Mouse (Mus musculus): ENCODE results near the gene Gm21936. TPM values are rescaled to one million over a fixed set of nuclear protein-coding genes. Genes with fewer than 3 reads are reported as not detected.
"Not testable (repeated sequence)": the region's sequence is repeated elsewhere in the genome, so short reads cannot be mapped to it uniquely, and the experiment has no call there.

The Gm21936 gene
- polyA plus RNA-seq (2012): not detected in 2 replicates

GRCm38 (mm10) chr12:87795212-87795611 lies at the start of gene Gm21936:
Gene Gm21936 (plus strand): TSS chr12:87795512.
- not testable (repeated sequence) for TF ChIP-seq GATA1 (IDR thresholded peaks at IDR 0.05; ENCODE audit: low read length)

GRCm38 (mm10) chr12:87775655-87776054 lies 19.7 kb upstream of the Gm21936 start, which contains the start of gene Gm21319:
Gene Gm21319 (minus strand): TSS chr12:87775755.
- TF ChIP-seq GATA1 (IDR thresholded peaks at IDR 0.05; ENCODE audit: low read length): not testable (repeated sequence)

DNA sequence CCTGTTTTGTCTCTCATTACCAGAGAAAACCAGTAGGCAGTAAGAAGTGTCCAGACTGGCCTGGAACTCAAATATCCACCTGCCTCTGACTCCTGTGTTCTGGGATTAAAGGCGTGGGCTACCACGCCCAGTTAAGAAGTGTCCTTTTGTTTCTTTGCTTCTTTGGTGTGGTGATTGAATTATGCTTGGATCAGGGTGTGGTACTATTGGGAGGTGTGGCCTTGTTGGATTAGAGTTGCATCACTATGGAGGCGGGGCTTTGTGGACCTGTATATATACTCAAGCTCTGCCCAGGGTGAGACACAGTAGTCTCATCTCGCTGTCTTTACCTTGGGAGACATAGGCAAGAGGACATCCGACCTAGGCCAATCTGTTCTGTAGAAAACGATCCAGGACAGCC lies 21.0 kb downstream of the Gm21936 start, which contains the start of gene BB287469:
Gene BB287469, plus strand, starts transcription at position 301 of the 400 bp plus-strand sequence.
- not testable (repeated sequence) for TF ChIP-seq GATA1 (IDR thresholded peaks at IDR 0.05; ENCODE audit: low read length)

GRCm38 (mm10) chr12:87842239-87842638 lies 46.9 kb downstream of the Gm21936 start, which contains the start of gene Gm2001:
Gene Gm2001 (minus strand): TSS chr12:87842339.
- not testable (repeated sequence) for TF ChIP-seq GATA1 (IDR thresholded peaks at IDR 0.05; ENCODE audit: low read length)

Other genes with a start within 250 kb of the Gm21936 start
- gene Oog1, start 192.8 kb upstream of the Gm21936 start, polyA plus RNA-seq (2012): not detected in 2 replicates
- not detected in 2 replicates for gene Gm4027, start 176.6 kb upstream of the Gm21936 start, polyA plus RNA-seq (2012)
- not detected in 2 replicates for gene Gm16381, start 150.9 kb upstream of the Gm21936 start, polyA plus RNA-seq (2012)
- gene Gm21319, start 19.8 kb upstream of the Gm21936 start, polyA plus RNA-seq (2012): not detected in 2 replicates
- gene BB287469, start 21.1 kb downstream of the Gm21936 start, polyA plus RNA-seq (2012): not detected in 2 replicates
- gene Gm2001, start 46.8 kb downstream of the Gm21936 start, polyA plus RNA-seq (2012): not detected in 2 replicates
- not detected in 2 replicates for gene Gm2016, start 78.6 kb downstream of the Gm21936 start, polyA plus RNA-seq (2012)
- not detected in 2 replicates for gene Gm2022, start 99.9 kb downstream of the Gm21936 start, polyA plus RNA-seq (2012)
- not detected in 2 replicates for gene Gm2035, start 124.3 kb downstream of the Gm21936 start, polyA plus RNA-seq (2012)
- gene Gm2042, start 158.6 kb downstream of the Gm21936 start, polyA plus RNA-seq (2012): not detected in 2 replicates
- not detected in 2 replicates for gene Gm2075, start 216.3 kb downstream of the Gm21936 start, polyA plus RNA-seq (2012)
- gene Gm6803, start 223.3 kb downstream of the Gm21936 start, polyA plus RNA-seq (2012): not detected in 2 replicates
- gene Gm2056, start 231.5 kb downstream of the Gm21936 start, polyA plus RNA-seq (2012): not detected in 2 replicates